Mouse (Mus musculus) spleen, adult 2 months (tissue): ENCODE results near the gene Itpr1. TPM values are rescaled to one million over a fixed set of nuclear protein-coding genes. Genes with fewer than 3 reads are reported as not detected.

Experiments
- DNase-seq, 2 experiments: peaks; one replicate each; pipeline versions ENCODE4 v3.0.0 to v3.0.0-alpha.2; 2012 to 2021; ENCODE audit warnings: low spot score in 2 of 2, low read depth in 1 of 2
- H3K27ac ChIP-seq: fragments of 200-500 bp; 2 replicates; pipeline ENCODE4 v1.5.1; 2012; ENCODE audit warnings: low read length, inconsistent platforms; ENCODE audit not compliant: insufficient read depth
- H3K27me3 ChIP-seq: fragments of 200-500 bp; 2 replicates; pipeline ENCODE4 v1.6.1; 2012; ENCODE audit warnings: mild to moderate bottlenecking, moderate library complexity, low read length, inconsistent platforms; ENCODE audit not compliant: control insufficient read depth, insufficient read depth
- H3K36me3 ChIP-seq: fragments of 200-500 bp; 2 replicates; pipeline ENCODE4 v1.6.1; 2012; ENCODE audit warnings: mild to moderate bottlenecking, low read length, inconsistent platforms; ENCODE audit not compliant: control insufficient read depth, insufficient read depth
- H3K4me1 ChIP-seq: fragments of 200-500 bp; 2 replicates; pipeline ENCODE4 v1.6.1; 2011; ENCODE audit warnings: inconsistent platforms; ENCODE audit not compliant: control insufficient read depth, insufficient read depth, insufficient read length
- H3K4me3 ChIP-seq: fragments of 200-500 bp; 2 replicates; pipeline ENCODE4 v1.5.1; 2011; ENCODE audit warnings: mild to moderate bottlenecking, inconsistent platforms; ENCODE audit not compliant: insufficient read depth, insufficient read length; ENCODE audit errors: extremely low read depth
- CTCF ChIP-seq: fragments of 200-500 bp; IDR thresholded peaks from 2 replicates; pipeline ENCODE4 v1.5.1; 2011; ENCODE audit warnings: mild to moderate bottlenecking, inconsistent platforms; ENCODE audit not compliant: insufficient read depth, insufficient read length, insufficient replicate concordance; ENCODE audit errors: extremely low read depth
- POLR2A ChIP-seq: fragments of 200-500 bp; IDR thresholded peaks from 2 replicates; pipeline ENCODE4 v1.6.1; 2011; ENCODE audit warnings: low read depth, low read length, inconsistent platforms
- WGBS: fragments of 180-500 bp; shearing (Covaris S2); methylation state at CpG from one replicate; pipeline ENCODE4 v1.1.7; 2018; 5-methylcytosine and 5-hydroxymethylcytosine counted together
- polyA plus RNA-seq: library from polyadenylated mRNA; depleted of rRNA; stranded (reverse); fragments of >200 nt; gene quantifications from 2 replicates; pipeline ENCODE4 v1.2.3, GENCODE M21; 2012

The Itpr1 gene
- polyA plus RNA-seq, 1 experiment, result 17.9 TPM

- TF ChIP-seq CTCF, result no peak
- TF ChIP-seq POLR2A, result no peak
- 90% methylated on average over 3 of the region's 3 CpGs for WGBS
- H3K4me1 ChIP-seq, result no peaks in the 10 kb centered on the region; the same call in 1 of the 2 replicates
- H3K27ac ChIP-seq, result no peak overlapping the region
- no peaks in the 10 kb centered on the region; the same call in 1 of the 2 replicates for H3K36me3 ChIP-seq
- DNase-seq, result no peak
- H3K4me3 ChIP-seq, result no peak overlapping the region
- H3K27me3 ChIP-seq, result no peaks in the 10 kb centered on the region
Observed at GRCm38 (mm10) chr6:108334059-108334458, 121.2 kb downstream of the Itpr1 start.

GRCm38 (mm10) chr6:108335202-108335823 lies 122.4 kb downstream of the Itpr1 start:
- Histone ChIP-seq H3K36me3 (no peaks in the 10 kb centered on the region; the same call in 1 of the 2 replicates), H3K27me3 (no peaks in the 10 kb centered on the region), H3K27ac (no peak overlapping the region), H3K4me1 (no peaks in the 10 kb centered on the region; the same call in 1 of the 2 replicates), H3K4me3 (no peak overlapping the region)
- TF ChIP-seq POLR2A, result no peak
- no peak for TF ChIP-seq CTCF
- no peak for DNase-seq

- H3K4me1 ChIP-seq, result no peaks in the 10 kb centered on the region
- H3K27me3 ChIP-seq, result no peaks in the 10 kb centered on the region
- no peak for DNase-seq
- WGBS, result 92% methylated on average over 6 of the region's 6 CpGs
- peaks cover 4% of the 10 kb centered on the region for H3K36me3 ChIP-seq
- no peak overlapping the region for H3K4me3 ChIP-seq
- no peak overlapping the region for H3K27ac ChIP-seq
- no peak for TF ChIP-seq CTCF
- TF ChIP-seq POLR2A, result no peak
Observed at GRCm38 (mm10) chr6:108336506-108336905, 123.6 kb downstream of the Itpr1 start.

GRCm38 (mm10) chr6:108337289-108337688 lies 124.4 kb downstream of the Itpr1 start:
- Histone ChIP-seq H3K4me1 (no peaks in the 10 kb centered on the region), H3K27me3 (no peaks in the 10 kb centered on the region), H3K36me3 (peaks cover 5% of the 10 kb centered on the region), H3K4me3 (no peak overlapping the region), H3K27ac (no peak overlapping the region)
- TF ChIP-seq POLR2A (no peak), CTCF (no peak)
- 81% methylated on average over 6 of the region's 6 CpGs for WGBS
- no peak for DNase-seq

- H3K27ac ChIP-seq, result no peak overlapping the region
- H3K4me3 ChIP-seq, result no peak overlapping the region
- TF ChIP-seq CTCF (no peak), POLR2A (no peak)
- 93% methylated on average over 5 of the region's 5 CpGs for WGBS
- DNase-seq, result no peak
- no peaks in the 10 kb centered on the region for H3K4me1 ChIP-seq
- no peaks in the 10 kb centered on the region for H3K27me3 ChIP-seq
- peaks cover 5% of the 10 kb centered on the region for H3K36me3 ChIP-seq
Observed at GRCm38 (mm10) chr6:108338362-108338761, 125.5 kb downstream of the Itpr1 start.

- Histone ChIP-seq H3K4me3 (no peak overlapping the region), H3K27ac (no peak overlapping the region), H3K27me3 (no peaks in the 10 kb centered on the region), H3K4me1 (no peaks in the 10 kb centered on the region), H3K36me3 (peaks cover 5% of the 10 kb centered on the region)
- TF ChIP-seq CTCF (no peak), POLR2A (no peak)
- 90% methylated on average over 5 of the region's 5 CpGs for WGBS
- DNase-seq, result no peak
Observed at GRCm38 (mm10) chr6:108342989-108343388, 130.1 kb downstream of the Itpr1 start.

- no peak for TF ChIP-seq POLR2A
- TF ChIP-seq CTCF, result no peak
- DNase-seq, result no peak
- H3K27ac ChIP-seq, result no peak overlapping the region
- WGBS, result 79% methylated on average over 4 of the region's 4 CpGs
- H3K27me3 ChIP-seq, result no peaks in the 10 kb centered on the region
- H3K4me3 ChIP-seq, result no peak overlapping the region
- H3K36me3 ChIP-seq, result peaks cover 5% of the 10 kb centered on the region
- no peaks in the 10 kb centered on the region for H3K4me1 ChIP-seq
Observed at GRCm38 (mm10) chr6:108343781-108344310, 130.9 kb downstream of the Itpr1 start.
